ENCODE assay signal across 34 mouse cellular contexts in the genomic region with DNA sequence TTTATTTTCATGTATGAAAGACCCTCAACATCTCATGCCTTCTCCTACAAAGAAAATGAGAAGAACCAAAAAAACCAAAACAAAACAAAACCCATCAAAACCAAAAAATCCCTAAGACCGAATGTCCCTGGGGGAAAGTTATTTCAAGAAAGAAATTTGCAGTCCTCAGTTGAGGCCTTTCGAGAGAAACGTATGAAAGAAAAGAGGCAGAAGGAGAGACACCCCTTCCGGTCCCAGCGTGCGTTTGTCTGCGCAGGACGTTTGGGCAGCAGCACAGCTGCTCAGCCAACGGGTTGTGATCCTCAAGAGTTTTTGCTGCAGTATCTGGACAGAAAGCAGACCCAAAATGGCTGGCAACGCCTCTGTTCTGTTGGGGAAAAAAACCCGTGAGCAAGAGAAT.
"Had no signal": no experiment of that assay in that cellular context is flagged by ENCODE, and none has a peak within 500 bp of the region (broad histone marks: within the 10 kb centered on the region; RNA-seq: fewer than 3 reads in every experiment).

No protein-coding gene starts in this region.

- H3K4me2 ChIP-seq: heart, embryonic 12.5 days; heart, embryonic 13.5 days; heart, embryonic 15.5 days; hindbrain, embryonic 12.5 days; hindbrain, embryonic 13.5 days; hindbrain, embryonic 14.5 days; hindbrain, embryonic 15.5 days; intestine, embryonic 15.5 days; kidney, embryonic 15.5 days had no signal

- ATAC-seq: hindbrain, embryonic 16.5 days; hindbrain, postnatal 0 days; inflammation-experienced regulatory T-cells, adult 6 months; intestine, embryonic 15.5 days; intestine, embryonic 16.5 days; intestine, postnatal 0 days had no signal

- H3K9me3 ChIP-seq: heart, embryonic 12.5 days; heart, embryonic 13.5 days; heart, embryonic 15.5 days; hindbrain, embryonic 10.5 days; hindbrain, embryonic 12.5 days; hindbrain, embryonic 13.5 days; hindbrain, embryonic 15.5 days; intestine, embryonic 15.5 days; kidney, embryonic 15.5 days had no signal

- H3K27ac ChIP-seq: heart, embryonic 13.5 days; heart, embryonic 15.5 days; hindbrain, embryonic 10.5 days; hindbrain, embryonic 12.5 days; hindbrain, embryonic 13.5 days; hindbrain, embryonic 14.5 days; hindbrain, embryonic 15.5 days; hindbrain, postnatal 0 days; intestine, embryonic 15.5 days; kidney, embryonic 15.5 days; kidney, postnatal 0 days; layer of hippocampus, adult 2 months; left cerebral cortex, adult 2 months had no signal

- H3K9ac ChIP-seq: heart, embryonic 12.5 days; heart, embryonic 13.5 days; heart, embryonic 15.5 days; hindbrain, embryonic 12.5 days; hindbrain, embryonic 13.5 days; hindbrain, embryonic 14.5 days; hindbrain, embryonic 15.5 days; intestine, embryonic 15.5 days; kidney, embryonic 15.5 days had no signal

- DNase-seq: heart, postnatal 10 days; heart, postnatal 14 days; heart, postnatal 36 days; heart, postnatal 4 days; kidney, adult 11 months; kidney, adult 18-20 months; kidney, adult 2 months; kidney, adult 8-10 months; kidney, adult 9 months; kidney, postnatal 10 days; kidney, postnatal 14 days; kidney, postnatal 25 days; kidney, postnatal 36 days; kidney, postnatal 4 days; layer of hippocampus, adult 9-11 months; layer of hippocampus, postnatal 36 days had no signal

- H3K36me3 ChIP-seq: heart, embryonic 12.5 days; heart, embryonic 13.5 days; heart, embryonic 15.5 days; hindbrain, embryonic 10.5 days; hindbrain, embryonic 12.5 days; hindbrain, embryonic 13.5 days; hindbrain, embryonic 15.5 days; intestine, embryonic 15.5 days; kidney, embryonic 15.5 days had no signal

- H3K4me3 ChIP-seq: heart, embryonic 12.5 days; heart, embryonic 13.5 days; heart, embryonic 15.5 days; hindbrain, embryonic 10.5 days; hindbrain, embryonic 12.5 days; hindbrain, embryonic 13.5 days; hindbrain, embryonic 15.5 days; intestine, embryonic 15.5 days; kidney, embryonic 15.5 days; layer of hippocampus, adult 2 months; left cerebral cortex, adult 2 months had no signal
